Mouse (Mus musculus) MEL (cell line): Measurements from ENCODE around the gene Rab3gap2. TPM values are rescaled to one million over a fixed set of nuclear protein-coding genes. Genes with fewer than 3 reads are reported as not detected.

ENCODE experiments used
- DNase-seq: peaks from one replicate; pipeline ENCODE4 v3.0.0; 2011; ENCODE audit warnings: low read depth, low spot score
- H3K27ac ChIP-seq: 2 replicates; pipeline ENCODE4 v1.5.1; 2012; ENCODE audit warnings: low read depth, mild to moderate bottlenecking, control low read depth, low read length, moderate library complexity; ENCODE audit not compliant: control insufficient read depth
- H3K27me3 ChIP-seq, 2 experiments: fragments of 150-350 bp in 1 of 2; sonication (generic) in 1 of 2; 2 replicates each; pipeline ENCODE4 v1.6.1; 2012; ENCODE audit warnings: low read length in 2 of 2, mild to moderate bottlenecking in 2 of 2, improper control_type of control experiment in 1 of 2, moderate library complexity in 1 of 2; ENCODE audit not compliant: insufficient read depth in 2 of 2, control insufficient read depth in 1 of 2
- H3K36me3 ChIP-seq, 2 experiments: 2 replicates each; pipeline ENCODE4 v1.6.1; 2012 to 2014; ENCODE audit warnings: low read length in 2 of 2, improper control_type of control experiment in 1 of 2, inconsistent platforms in 1 of 2, mild to moderate bottlenecking in 1 of 2; ENCODE audit not compliant: insufficient read depth in 2 of 2, control insufficient read depth in 1 of 2
- H3K4me1 ChIP-seq, 2 experiments: fragments of 150-350 bp in 1 of 2; sonication (generic) in 1 of 2; 2 replicates each; pipeline ENCODE4 v1.6.1; 2012; ENCODE audit warnings: low read length in 2 of 2, improper control_type of control experiment in 1 of 2, mild to moderate bottlenecking in 1 of 2; ENCODE audit not compliant: insufficient read depth in 2 of 2, control insufficient read depth in 1 of 2
- H3K4me3 ChIP-seq, 2 experiments: fragments of 150-350 bp in 1 of 2; sonication (generic) in 1 of 2; 2 replicates each; pipeline ENCODE4 v1.5.1; 2012; ENCODE audit warnings: low read depth in 2 of 2, low read length in 2 of 2, mild to moderate bottlenecking in 2 of 2, moderate library complexity in 2 of 2, control low read depth in 1 of 2, improper control_type of control experiment in 1 of 2; ENCODE audit not compliant: control insufficient read depth in 1 of 2, insufficient read depth in 1 of 2
- H3K79me2 ChIP-seq: 2 replicates; pipeline ENCODE4 v1.6.1; 2012; ENCODE audit warnings: mild to moderate bottlenecking, low read length, moderate library complexity; ENCODE audit not compliant: control insufficient read depth, poor library complexity, insufficient read depth
- H3K9ac ChIP-seq: 2 replicates; pipeline ENCODE4 v1.6.1; 2012; ENCODE audit warnings: low read depth, mild to moderate bottlenecking, control low read depth, low read length, moderate library complexity; ENCODE audit not compliant: control insufficient read depth, poor library complexity, severe bottlenecking
- H3K9me3 ChIP-seq: fragments of 150-350 bp; sonication (generic); replicated peaks from 2 replicates; pipeline ENCODE4 v1.6.1; 2012; ENCODE audit warnings: mild to moderate bottlenecking, low read length, improper control_type of control experiment, moderate library complexity; ENCODE audit not compliant: insufficient read depth
- CHD1 ChIP-seq: IDR thresholded peaks from 2 replicates; pipeline ENCODE4 v1.6.1; 2012; ENCODE audit warnings: low read depth, mild to moderate bottlenecking, inconsistent platforms, low read length, improper control_type of control experiment
- CHD2 ChIP-seq: IDR thresholded peaks from 2 replicates; pipeline ENCODE4 v1.6.1; 2011; ENCODE audit warnings: low read length, improper control_type of control experiment
- E2F4 ChIP-seq: IDR thresholded peaks from 2 replicates; pipeline ENCODE4 v1.6.1; 2011; ENCODE audit warnings: low read depth, low read length, improper control_type of control experiment, borderline replicate concordance
- ELF1 ChIP-seq: IDR thresholded peaks from 2 replicates; pipeline ENCODE4 v1.6.1; 2014; ENCODE audit warnings: low read depth, mild to moderate bottlenecking, inconsistent platforms, low read length, improper control_type of control experiment, moderate library complexity
- EP300 ChIP-seq, 2 experiments: IDR thresholded peaks; 2 replicates each; pipeline ENCODE4 v1.6.1; 2011; ENCODE audit warnings: improper control_type of control experiment in 2 of 2, low read length in 2 of 2, low read depth in 1 of 2, mild to moderate bottlenecking in 1 of 2
- MAFK ChIP-seq: IDR thresholded peaks from 2 replicates; pipeline ENCODE4 v1.6.1; 2011; ENCODE audit warnings: low read depth, mild to moderate bottlenecking, low read length, improper control_type of control experiment, borderline replicate concordance
- MAZ ChIP-seq: IDR thresholded peaks from 2 replicates; pipeline ENCODE4 v1.6.1; 2012; ENCODE audit warnings: low read depth, mild to moderate bottlenecking, inconsistent platforms, low read length, improper control_type of control experiment
- MXI1 ChIP-seq: IDR thresholded peaks from 2 replicates; pipeline ENCODE4 v1.6.1; 2011; ENCODE audit warnings: mild to moderate bottlenecking, low read depth, low read length, improper control_type of control experiment
- MYC ChIP-seq: IDR thresholded peaks from 2 replicates; pipeline ENCODE4 v1.6.1; 2011; ENCODE audit warnings: low read depth, mild to moderate bottlenecking, low read length, improper control_type of control experiment, moderate library complexity
- NELFE ChIP-seq: IDR thresholded peaks from 2 replicates; pipeline ENCODE4 v1.6.1; 2011; ENCODE audit warnings: low read depth, low read length, improper control_type of control experiment
- POLR2AphosphoS5 ChIP-seq: IDR thresholded peaks from 2 replicates; pipeline ENCODE4 v1.6.1; 2012; ENCODE audit warnings: low read depth, borderline replicate concordance, mild to moderate bottlenecking, inconsistent platforms, low read length, moderate library complexity, mixed read lengths
- RAD21 ChIP-seq: IDR thresholded peaks from 2 replicates; pipeline ENCODE4 v1.6.1; 2011; ENCODE audit warnings: mild to moderate bottlenecking, low read depth, low read length, improper control_type of control experiment
- SMC3 ChIP-seq: IDR thresholded peaks from 2 replicates; pipeline ENCODE4 v1.6.1; 2011; ENCODE audit warnings: low read depth, low read length, improper control_type of control experiment
- UBTF ChIP-seq: IDR thresholded peaks from 2 replicates; pipeline ENCODE4 v1.6.1; 2012; ENCODE audit warnings: low read depth, mild to moderate bottlenecking, inconsistent platforms, low read length, improper control_type of control experiment, moderate library complexity, borderline replicate concordance; ENCODE audit not compliant: insufficient read depth
- ZKSCAN1 ChIP-seq: IDR thresholded peaks from 2 replicates; pipeline ENCODE4 v1.6.1; 2012; ENCODE audit warnings: low read depth, mild to moderate bottlenecking, inconsistent platforms, low read length, improper control_type of control experiment, moderate library complexity
- ZMIZ1 ChIP-seq: IDR thresholded peaks from 2 replicates; pipeline ENCODE4 v1.6.1; 2012; ENCODE audit warnings: low read depth, mild to moderate bottlenecking, inconsistent platforms, low read length, improper control_type of control experiment, moderate library complexity
- ZNF384 ChIP-seq: IDR thresholded peaks from 2 replicates; pipeline ENCODE4 v1.6.1; 2012; ENCODE audit warnings: low read depth, mild to moderate bottlenecking, inconsistent platforms, low read length, improper control_type of control experiment
- polyA plus RNA-seq, 2 experiments: library from polyadenylated mRNA; stranded (reverse) in 1 of 2; unstranded in 1 of 2; fragments of >175 nt in 1 of 2; fragments of >200 nt in 1 of 2; gene quantifications; 2 replicates each; pipeline versions ENCODE4 v1.2.1 to v1.2.4; 2012; ENCODE audit warnings: low replicate concordance in 2 of 2, low read depth in 1 of 2; ENCODE audit not compliant: insufficient read length in 2 of 2, insufficient read depth in 1 of 2, missing spikeins in 1 of 2
- total RNA-seq: library from RNA; depleted of rRNA; stranded (reverse); fragments of 300-350 nt; gene quantifications from 2 replicates; pipeline ENCODE4 v1.2.3, GENCODE M21; 2012

Rab3gap2 gene
- total and polyA plus RNA-seq, 3 experiments: 24.1 to 40.1 TPM; not detected in 1

DNA sequence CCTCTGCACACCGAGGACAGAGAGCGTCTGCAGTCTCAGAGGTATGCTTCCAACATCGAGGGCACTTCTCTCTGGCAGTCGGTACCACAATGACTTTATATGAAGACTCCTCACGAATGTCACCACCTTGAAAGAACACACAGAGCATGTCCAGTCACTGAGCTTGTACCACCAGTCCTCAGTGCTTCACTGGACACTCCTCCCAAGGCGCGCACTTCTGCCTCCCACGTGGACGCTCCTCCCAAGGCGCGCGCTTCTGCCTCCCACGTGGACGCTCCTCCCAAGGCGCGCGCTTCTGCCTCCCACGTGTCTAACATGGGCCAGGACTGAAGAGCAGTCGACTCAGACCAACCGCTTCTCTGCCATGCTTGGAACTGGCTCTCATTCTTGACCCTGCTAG lies 83.1 kb downstream of the Rab3gap2 start:
- TF ChIP-seq SMC3 (no peak), NELFE (no peak), E2F4 (no peak), ZNF384 (no peak)
- Histone ChIP-seq H3K4me1 (no peaks in the 10 kb centered on the region), H3K9ac (no peak overlapping the region), H3K4me3 (no peak overlapping the region), H3K36me3 (peaks cover 0 to 20% of the 10 kb centered on the region in 2 experiments; a peak in 2 of 4 replicates), H3K79me2 (no peaks in the 10 kb centered on the region), H3K9me3 (no peaks in the 10 kb centered on the region), H3K27ac (no peak overlapping the region), H3K27me3 (no peaks in the 10 kb centered on the region)
- DNase-seq: no peak

DNA sequence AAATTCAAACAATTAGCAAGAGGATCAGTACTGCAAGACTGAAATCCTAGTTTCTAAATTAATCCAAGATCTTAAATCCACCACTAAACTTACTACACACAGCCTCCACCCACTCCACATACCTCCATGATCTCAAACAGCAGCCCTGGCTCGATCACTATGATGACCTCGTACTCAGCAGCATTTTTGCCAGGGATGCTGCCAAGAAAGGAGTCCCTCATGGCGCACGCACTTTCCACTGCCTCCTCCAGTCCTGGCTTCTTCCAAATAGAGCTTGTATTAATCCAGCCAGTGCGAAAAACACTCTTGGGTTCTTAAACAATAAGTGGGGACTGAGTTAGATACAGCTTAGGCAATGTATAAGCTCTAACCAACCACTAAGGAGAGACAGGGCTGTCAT lies 85.3 kb downstream of the Rab3gap2 start:
- no peak overlapping the region for H3K4me3 ChIP-seq
- H3K79me2 ChIP-seq: no peaks in the 10 kb centered on the region
- TF ChIP-seq MAFK (no peak), ELF1 (no peak), E2F4 (no peak), MAZ (no peak), ZMIZ1 (no peak), ZKSCAN1 (no peak), POLR2AphosphoS5 (no peak), MXI1 (no peak), ZNF384 (no peak), EP300 (IDR thresholded peaks at IDR 0.05; ENCODE audit: low read depth in 1 of 2, low read length in 2 of 2) (no peak), CHD2 (no peak), UBTF (no peak), RAD21 (no peak), CHD1 (no peak), MYC (no peak)
- no peaks in the 10 kb centered on the region for H3K9me3 ChIP-seq
- H3K36me3 ChIP-seq: peaks cover 0 to 19% of the 10 kb centered on the region in 2 experiments; a peak in 2 of 4 replicates
- H3K27ac ChIP-seq: no peak overlapping the region
- H3K4me1 ChIP-seq: no peaks in the 10 kb centered on the region
- H3K9ac ChIP-seq: no peak overlapping the region
- no peak for DNase-seq
- H3K27me3 ChIP-seq: no peaks in the 10 kb centered on the region
